Mouse (Mus musculus): ENCODE measurements around the gene Rnf32. TPM values are rescaled to one million over a fixed set of nuclear protein-coding genes. Genes with fewer than 3 reads are reported as not detected.

The Rnf32 gene
- polyA plus RNA-seq (2017; shearing (Covaris generic)) = under 1 TPM; 0.24 to 0.69 TPM

GRCm38 (mm10) chr5:29195570-29196263 lies at the start of gene Rnf32:
Rnf32 (plus strand) TSS chr5:29195992.
- ATAC-seq = peak; percentile 98

GRCm38 (mm10) chr5:29150146-29150545 lies 45.6 kb upstream of the Rnf32 start:
- ATAC-seq = no peak

DNA sequence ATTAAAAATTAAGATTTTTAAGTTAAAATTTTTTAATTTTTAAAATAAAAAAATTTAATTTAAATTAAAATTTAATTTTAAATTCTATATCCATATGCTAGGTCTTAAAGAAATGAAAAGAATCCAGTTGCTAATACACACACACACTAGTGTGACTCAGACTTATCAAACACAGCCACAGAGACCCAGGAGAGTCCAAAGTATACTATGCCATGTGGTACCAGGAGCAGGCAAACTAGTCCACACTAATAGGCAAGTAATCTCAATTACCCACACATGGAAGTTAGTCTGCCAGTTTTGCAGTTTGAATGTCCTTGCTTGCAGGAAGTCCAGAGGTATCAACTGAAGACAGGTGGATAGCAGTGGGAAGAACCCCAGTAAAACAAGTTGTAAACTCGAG lies 35.9 kb upstream of the Rnf32 start:
- no peak for ATAC-seq

GRCm38 (mm10) chr5:29166947-29167346 lies 28.8 kb upstream of the Rnf32 start:
- ATAC-seq = no peak

DNA sequence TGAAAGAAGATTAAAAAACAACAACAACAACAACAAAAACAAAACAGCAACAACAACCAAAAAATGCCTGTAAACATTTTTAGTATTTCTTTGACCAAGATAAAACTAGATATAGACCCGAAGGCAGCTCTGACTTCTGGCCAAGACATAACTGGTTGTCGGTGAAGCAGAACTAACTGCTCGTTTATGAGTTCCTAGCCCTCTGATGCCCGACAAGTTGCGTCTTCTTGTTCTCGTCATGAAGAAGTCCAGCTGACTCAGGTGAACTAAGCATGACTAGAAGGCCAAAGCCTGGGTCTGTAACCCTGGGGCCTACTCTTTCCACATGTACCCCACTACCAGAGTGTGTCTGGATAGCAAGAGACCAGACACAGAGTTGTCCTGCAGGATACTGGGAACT lies 25.6 kb upstream of the Rnf32 start:
- ATAC-seq = no peak

- no peak for ATAC-seq
Observed at GRCm38 (mm10) chr5:29171165-29171564, 24.6 kb upstream of the Rnf32 start.

DNA sequence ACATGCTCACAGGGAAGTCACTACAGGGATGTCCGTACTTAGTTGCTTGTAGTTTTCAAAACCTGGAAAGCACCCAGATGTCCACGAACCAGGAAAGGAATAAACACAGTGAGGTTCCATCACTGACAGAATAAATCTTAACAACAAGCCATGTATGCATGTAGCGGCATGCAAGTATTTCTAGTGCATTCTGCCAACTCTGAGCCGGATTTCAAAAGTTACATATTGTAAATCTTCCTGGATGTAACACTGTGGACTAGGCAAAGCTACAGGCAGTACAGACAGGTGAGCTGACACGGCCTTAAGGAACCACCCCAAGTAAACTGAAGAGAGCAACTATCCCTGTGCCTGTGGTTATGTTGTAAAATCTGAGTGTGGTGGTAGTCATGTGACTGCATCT lies 9.0 kb upstream of the Rnf32 start:
- ATAC-seq = no peak

- no peak for ATAC-seq
Observed at GRCm38 (mm10) chr5:29195231-29195569, 592 bp upstream of the Rnf32 start.

- no peak for ATAC-seq
Observed at GRCm38 (mm10) chr5:29196264-29196658, 469 bp downstream of the Rnf32 start.

- no peak for ATAC-seq
Observed at GRCm38 (mm10) chr5:29197187-29197586, 1.4 kb downstream of the Rnf32 start.

DNA sequence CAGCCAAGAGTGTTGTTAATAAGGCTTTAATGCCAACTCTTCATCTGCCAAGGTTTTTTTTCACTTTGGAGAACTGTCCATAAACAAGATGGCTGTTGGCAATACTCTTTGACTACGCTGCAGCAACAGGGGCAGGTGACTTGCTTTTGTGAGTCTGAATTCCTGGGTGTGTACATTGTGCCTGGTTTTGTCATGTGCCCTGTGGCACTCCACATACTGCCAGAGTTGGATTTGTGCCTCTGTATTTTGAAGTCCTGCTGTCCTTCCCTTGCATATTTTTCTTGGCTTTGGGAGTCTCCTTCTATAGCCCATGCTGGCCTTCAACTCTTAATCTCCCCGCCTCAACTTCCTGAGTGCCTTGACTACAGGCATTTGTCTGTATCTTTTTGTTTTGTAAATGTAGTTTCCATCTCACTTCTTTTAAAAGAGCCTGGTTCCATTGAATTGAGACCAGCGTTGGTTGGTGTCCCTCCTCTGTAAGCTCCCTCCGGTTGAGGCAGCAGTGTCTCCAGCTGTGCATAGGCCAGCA lies 3.2 kb downstream of the Rnf32 start:
- ATAC-seq = no peak

GRCm38 (mm10) chr5:29199868-29200267 lies 4.1 kb downstream of the Rnf32 start:
- no peak for ATAC-seq

GRCm38 (mm10) chr5:29205690-29206089 lies 9.9 kb downstream of the Rnf32 start:
- ATAC-seq = peak; percentile 34

DNA sequence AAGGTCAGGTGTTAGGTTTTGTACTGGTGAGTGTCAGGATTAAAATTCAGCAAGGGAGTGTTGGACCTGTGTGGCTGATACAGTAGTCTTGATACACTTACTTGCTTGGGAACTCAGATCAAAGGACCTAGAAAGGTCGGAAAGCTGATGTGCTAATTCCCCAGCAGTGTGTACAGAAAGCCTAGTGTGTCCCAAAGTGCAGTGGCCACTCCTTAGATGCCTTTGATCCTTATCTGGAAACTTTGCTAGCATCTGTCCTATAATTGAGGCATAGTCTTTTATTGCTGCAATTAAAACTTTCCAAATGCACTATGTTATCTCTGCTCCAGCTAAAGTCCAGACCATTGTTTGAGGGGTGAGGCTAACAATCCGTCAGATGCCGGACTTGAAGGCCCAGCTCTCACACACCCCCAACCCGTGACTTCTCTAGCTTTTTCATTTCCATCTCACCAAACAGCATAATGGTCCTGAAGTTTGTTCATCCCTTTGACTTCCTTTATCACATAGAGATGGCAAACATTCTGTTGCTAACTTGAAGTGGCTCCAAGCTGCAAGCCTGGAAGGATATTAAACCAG lies 16.3 kb downstream of the Rnf32 start:
- ATAC-seq = no peak

DNA sequence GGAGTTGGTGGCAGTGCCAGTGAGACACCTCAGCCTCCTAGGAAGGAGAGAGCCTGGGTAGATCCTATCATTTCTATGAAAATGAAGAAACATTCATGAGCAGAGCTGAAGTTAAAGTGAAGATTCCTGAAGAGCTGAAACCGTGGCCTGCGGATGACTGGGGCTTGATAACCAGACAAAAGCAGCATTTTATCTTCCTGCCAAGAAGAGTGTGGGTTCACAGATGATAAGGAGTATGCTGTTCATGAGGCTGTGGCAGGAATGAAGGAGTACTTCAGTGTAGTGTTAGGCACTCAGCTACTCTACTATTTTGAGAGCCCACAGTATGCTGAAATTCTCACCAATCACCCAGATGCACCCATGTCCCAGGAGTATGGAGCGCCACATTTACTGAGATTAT lies 22.2 kb downstream of the Rnf32 start:
- ATAC-seq = no peak

- no peak for ATAC-seq
Observed at GRCm38 (mm10) chr5:29224089-29224488, 28.3 kb downstream of the Rnf32 start.

DNA sequence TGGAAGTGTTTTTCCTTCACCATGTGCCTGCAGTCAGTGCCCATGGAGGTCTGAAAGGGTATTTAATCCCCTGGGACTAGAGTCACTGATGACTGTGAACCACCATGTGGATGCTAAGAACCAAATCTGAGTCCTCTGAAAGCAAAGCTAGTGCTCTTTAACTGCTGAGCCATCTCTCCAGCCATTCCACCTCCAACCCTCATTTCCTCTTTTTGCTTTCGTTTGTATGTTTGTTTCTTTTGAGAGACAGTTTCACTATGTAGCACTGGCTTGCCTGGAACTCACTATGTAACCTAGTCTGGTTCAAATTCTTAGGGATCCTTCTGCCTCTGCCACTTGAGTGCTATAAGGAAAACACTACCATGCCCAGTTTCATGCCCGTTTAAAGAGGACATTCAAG lies 34.7 kb downstream of the Rnf32 start:
- no peak for ATAC-seq

DNA sequence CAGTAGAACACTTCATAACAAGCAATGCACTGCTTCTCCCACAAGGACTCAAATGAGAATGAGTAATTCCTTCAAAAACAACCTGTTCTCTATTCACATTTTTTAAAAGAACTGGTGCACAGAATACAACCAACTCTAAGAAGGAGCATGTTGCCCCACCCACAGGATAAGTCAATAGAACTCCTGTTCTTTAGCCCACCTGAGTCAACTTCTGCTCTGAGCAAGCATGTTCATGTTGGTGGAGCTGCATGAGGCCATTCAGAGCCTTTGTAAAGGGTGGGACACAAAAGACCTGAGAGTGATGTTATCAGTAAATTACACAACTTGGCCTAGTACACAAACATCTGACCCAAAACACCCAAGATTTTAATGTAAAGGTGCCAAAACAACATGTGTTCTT lies 42.6 kb downstream of the Rnf32 start:
- no peak for ATAC-seq

GRCm38 (mm10) chr5:29244769-29245168 lies 49.0 kb downstream of the Rnf32 start:
- no peak for ATAC-seq

DNA sequence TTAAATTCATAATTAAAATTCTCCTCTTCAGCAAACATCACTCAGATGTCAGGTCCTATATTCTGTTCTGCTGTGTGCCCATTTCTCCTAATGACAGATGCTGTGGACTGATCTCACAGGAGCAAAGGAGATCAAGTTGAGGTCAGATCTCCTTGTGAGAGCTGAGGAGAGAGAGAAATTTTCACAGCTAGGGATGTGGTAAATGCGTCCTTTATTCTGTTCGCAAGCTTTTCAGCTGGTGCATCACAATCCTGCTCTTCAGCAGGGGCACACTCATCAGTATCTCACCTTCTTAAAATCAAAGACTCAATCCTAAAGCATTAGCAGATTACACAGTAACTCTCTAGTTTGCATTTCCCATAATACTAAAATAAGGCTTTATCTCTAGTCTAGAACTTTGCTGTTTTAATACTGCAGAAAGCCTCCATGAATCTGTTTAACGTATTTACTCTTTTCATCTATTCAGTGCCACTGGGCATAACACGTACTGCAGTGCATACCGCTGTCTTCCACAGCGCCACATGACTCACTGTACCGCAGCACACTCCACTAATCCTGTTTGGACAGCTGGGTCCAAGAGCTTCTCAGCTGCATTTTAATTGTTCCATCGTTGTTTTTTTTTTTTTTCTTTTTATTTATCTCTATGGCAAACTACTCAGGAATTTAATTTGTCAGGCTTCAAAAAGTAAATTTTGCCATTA lies 55.2 kb downstream of the Rnf32 start:
- ATAC-seq = no peak

- ATAC-seq = no peak
Observed at GRCm38 (mm10) chr5:29251496-29251873, 55.7 kb downstream of the Rnf32 start.

GRCm38 (mm10) chr5:29253876-29254275 lies 58.1 kb downstream of the Rnf32 start:
- ATAC-seq = no peak

- ATAC-seq = no peak
Observed at GRCm38 (mm10) chr5:29270879-29271278, 75.1 kb downstream of the Rnf32 start.

- no peak for ATAC-seq
Observed at GRCm38 (mm10) chr5:29273426-29273825, 77.6 kb downstream of the Rnf32 start.

Data from CD4-positive, CD25-positive, alpha-beta regulatory T cell, adult 4 months (primary cell).